Mouse (Mus musculus) lung, adult 2 months (tissue): Measurements from ENCODE around the gene Tssk6.
"Not testable (repeated sequence)": the region's sequence is repeated elsewhere in the genome, so short reads cannot be mapped to it uniquely, and the experiment has no call there.

ENCODE experiments used
- CTCF ChIP-seq: fragments of 200-500 bp; IDR thresholded peaks from 2 replicates; pipeline ENCODE4 v1.5.1; 2011; ENCODE audit warnings: mild to moderate bottlenecking, low read length, control low read depth; ENCODE audit not compliant: insufficient read depth
- POLR2A ChIP-seq: fragments of 200-500 bp; IDR thresholded peaks from 2 replicates; pipeline ENCODE4 v1.6.1; 2011; ENCODE audit warnings: low read depth, mild to moderate bottlenecking, control low read depth, low read length, borderline replicate concordance; ENCODE audit errors: extremely low read depth

- TF ChIP-seq CTCF, POLR2A: not testable (repeated sequence)
These were observed 40.5 kb downstream of the Tssk6 start for GRCm38 (mm10) chr8:69942495-69942894.
